Mouse (Mus musculus): ENCODE data around the gene Atxn7l1. TPM values are rescaled to one million over a fixed set of nuclear protein-coding genes. Genes with fewer than 3 reads are reported as not detected.

Atxn7l1 gene
- total RNA-seq (2021) = 10 to 100 TPM; 16.4 to 17.7 TPM
- long read RNA-seq, experiment 1, partial matches to known transcripts = 1 of 5 reads
- long read RNA-seq, experiment 1, other reads (novel, unspliced or antisense) = 0 of 5 reads
- long read RNA-seq, experiment 2, partial matches to known transcripts = 2 of 6 reads
- long read RNA-seq, experiment 2, other reads (novel, unspliced or antisense) = 0 of 6 reads

- DNase-seq = peak; percentile 89
Measured at GRCm38 (mm10) chr12:33147497-33148267, at the start of gene Atxn7l1. Gene Atxn7l1, plus strand, starts transcription at chr12:33147693.

GRCm38 (mm10) chr12:33101627-33102026 is 45.9 kb upstream of the Atxn7l1 start:
- no peak for DNase-seq

- no peak for DNase-seq
Measured at GRCm38 (mm10) chr12:33102342-33103115, 45.0 kb upstream of the Atxn7l1 start.

GRCm38 (mm10) chr12:33105724-33106123 is 41.8 kb upstream of the Atxn7l1 start:
- DNase-seq = no peak

GRCm38 (mm10) chr12:33106438-33107167 is 40.9 kb upstream of the Atxn7l1 start:
- no peak for DNase-seq

- peak; percentile 18 for DNase-seq
Measured at GRCm38 (mm10) chr12:33109531-33109930, 38.0 kb upstream of the Atxn7l1 start.

- no peak for DNase-seq
Measured at GRCm38 (mm10) chr12:33110894-33111471, 36.5 kb upstream of the Atxn7l1 start.

GRCm38 (mm10) chr12:33118624-33119301 is 28.7 kb upstream of the Atxn7l1 start:
- no peak for DNase-seq

- DNase-seq = no peak
Measured at GRCm38 (mm10) chr12:33125594-33126227, 21.8 kb upstream of the Atxn7l1 start.

- no peak for DNase-seq
Measured at GRCm38 (mm10) chr12:33126243-33126642, 21.2 kb upstream of the Atxn7l1 start.

- no peak for DNase-seq
Measured at GRCm38 (mm10) chr12:33128121-33128520, 19.4 kb upstream of the Atxn7l1 start.

- no peak for DNase-seq
Measured at GRCm38 (mm10) chr12:33128702-33129101, 18.8 kb upstream of the Atxn7l1 start.

- DNase-seq = peak; percentile 27
Measured at GRCm38 (mm10) chr12:33129410-33129809, 18.1 kb upstream of the Atxn7l1 start.

GRCm38 (mm10) chr12:33130401-33130800 is 17.1 kb upstream of the Atxn7l1 start:
- DNase-seq = no peak

- no peak for DNase-seq
Measured at GRCm38 (mm10) chr12:33131796-33132195, 15.7 kb upstream of the Atxn7l1 start.

- DNase-seq = no peak
Measured at GRCm38 (mm10) chr12:33137857-33138256, 9.6 kb upstream of the Atxn7l1 start.

GRCm38 (mm10) chr12:33139083-33139482 is 8.4 kb upstream of the Atxn7l1 start:
- peak; percentile 55 for DNase-seq

- DNase-seq = no peak
Measured at GRCm38 (mm10) chr12:33144456-33144855, 3.0 kb upstream of the Atxn7l1 start.

- no peak for DNase-seq
Measured at GRCm38 (mm10) chr12:33146622-33147433, 665 bp upstream of the Atxn7l1 start.

Measured in gastrocnemius, postnatal 25 days (tissue).